In the genomic region with DNA sequence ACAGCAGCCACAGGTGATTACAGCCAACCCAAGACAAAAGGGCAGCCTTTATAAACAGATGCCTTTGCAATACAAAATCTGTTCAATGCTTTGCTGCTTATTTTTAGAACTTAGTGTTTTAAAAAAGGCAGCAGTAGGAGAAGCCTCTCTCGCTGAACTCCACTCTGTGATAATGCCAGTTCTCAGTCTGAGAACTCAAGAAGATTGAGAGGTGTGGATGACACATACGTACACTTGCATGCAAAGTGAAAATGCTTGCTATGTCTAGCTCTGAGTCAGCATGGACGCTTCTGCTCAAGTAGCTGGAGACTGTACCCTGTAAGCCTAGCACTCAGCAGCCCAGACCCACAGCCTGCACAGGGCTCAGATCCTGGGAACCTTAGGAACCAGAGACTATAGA, we compare ENCODE assay signal across 21 mouse cellular contexts. TPM values are rescaled to one million over a fixed set of nuclear protein-coding genes. Genes with fewer than 3 reads are reported as not detected.
DNase-seq lines count a peak whose midpoint lies in the region; ATAC-seq lines count a peak whose summit lies in the region.
"Had no signal": no experiment of that assay in that cellular context is flagged by ENCODE, and none has a peak within 500 bp of the region (broad histone marks: within the 10 kb centered on the region; RNA-seq: fewer than 3 reads in every experiment).

No protein-coding gene starts in this region.

- no peaks in the 10 kb centered on the region for H3K36me3 ChIP-seq in heart, embryonic 13.5 days
- H3K36me3 ChIP-seq in midbrain, embryonic 11.5 days (ENCODE audit: control insufficient read depth, insufficient read depth, low read length), result no peaks in the 10 kb centered on the region
- H3K36me3 ChIP-seq: embryonic facial prominence, embryonic 15.5 days; forebrain, embryonic 10.5 days; heart, embryonic 10.5 days; hindbrain, embryonic 12.5 days; midbrain, embryonic 10.5 days; neural tube, embryonic 13.5 days had no signal

- peaks cover 9% of the 10 kb centered on the region for H3K4me1 ChIP-seq in heart, embryonic 13.5 days
- no peaks in the 10 kb centered on the region for H3K4me1 ChIP-seq in midbrain, embryonic 11.5 days (ENCODE audit: control insufficient read depth, insufficient read depth, low read length)
- H3K4me1 ChIP-seq: embryonic facial prominence, embryonic 15.5 days; forebrain, embryonic 10.5 days; hindbrain, embryonic 12.5 days; midbrain, embryonic 10.5 days; neural tube, embryonic 13.5 days had no signal

- peak overlapping the region; percentile 12; the same call in 1 of the 2 replicates for H3K4me2 ChIP-seq in heart, embryonic 13.5 days
- H3K4me2 ChIP-seq in midbrain, embryonic 11.5 days, result no peak overlapping the region
- H3K4me2 ChIP-seq: embryonic facial prominence, embryonic 15.5 days; hindbrain, embryonic 12.5 days; neural tube, embryonic 13.5 days had no signal

- no peak overlapping the region for H3K4me3 ChIP-seq in heart, embryonic 13.5 days
- no peak overlapping the region for H3K4me3 ChIP-seq in midbrain, embryonic 11.5 days (ENCODE audit: low read depth, low read length)
- H3K4me3 ChIP-seq: embryonic facial prominence, embryonic 15.5 days; forebrain, embryonic 10.5 days; heart, embryonic 10.5 days; hindbrain, embryonic 12.5 days; midbrain, embryonic 10.5 days; neural tube, embryonic 13.5 days had no signal

- no peak overlapping the region for H3K9ac ChIP-seq in heart, embryonic 13.5 days
- no peak overlapping the region for H3K9ac ChIP-seq in midbrain, embryonic 11.5 days (ENCODE audit: low read length)
- H3K9ac ChIP-seq: embryonic facial prominence, embryonic 15.5 days; hindbrain, embryonic 12.5 days; neural tube, embryonic 13.5 days had no signal

- WGBS in heart, embryonic 13.5 days, result 19% methylated on average over 3 of the region's 3 CpGs
- 82% methylated on average over 3 of the region's 3 CpGs for WGBS in midbrain, embryonic 11.5 days

- H3K27me3 ChIP-seq in heart, embryonic 13.5 days (replicated peaks), result no peaks in the 10 kb centered on the region
- no peaks in the 10 kb centered on the region for H3K27me3 ChIP-seq in midbrain, embryonic 11.5 days (ENCODE audit: control insufficient read depth, insufficient read depth, low read length)
- H3K27me3 ChIP-seq: embryonic facial prominence, embryonic 15.5 days; hindbrain, embryonic 12.5 days; neural tube, embryonic 13.5 days had no signal

- H3K9me3 ChIP-seq in heart, embryonic 13.5 days, result no peaks in the 10 kb centered on the region
- no peaks in the 10 kb centered on the region for H3K9me3 ChIP-seq in midbrain, embryonic 11.5 days (ENCODE audit: control insufficient read depth, low read length)
- H3K9me3 ChIP-seq: embryonic facial prominence, embryonic 15.5 days; forebrain, embryonic 10.5 days; heart, embryonic 10.5 days; hindbrain, embryonic 12.5 days; midbrain, embryonic 10.5 days; neural tube, embryonic 13.5 days had no signal

- ATAC-seq in heart, embryonic 13.5 days (ENCODE audit: extremely low read depth, insufficient number of reproducible peaks, low FRiP score, low TSS enrichment), result no peak
- ATAC-seq in midbrain, embryonic 11.5 days (ENCODE audit: low FRiP score), result no peak
- ATAC-seq: inflammation-experienced regulatory T-cells, adult 6 months had no signal

- DNase-seq in heart, adult 9 months (ENCODE audit: low spot score in 2 of 2), result no peak
- DNase-seq in right cerebral cortex, adult 18-20 months, result peak; percentile 39
- no peak for DNase-seq in right cerebral cortex, postnatal 4 days
- DNase-seq in frontal cortex, postnatal 10 days (ENCODE audit: low spot score in 2 of 2), result peak; percentile 9 to 14
- DNase-seq in liver, result no peak
- no peak for DNase-seq in midbrain, embryonic 11.5 days (ENCODE audit: low spot score, missing footprints)
- DNase-seq: cerebellum, postnatal 10 days; embryo, embryonic 11 days; gastrocnemius, postnatal 10 days; kidney, adult 8-10 months; layer of hippocampus, postnatal 36 days; lung, adult 2 months; lung, postnatal 4 days had no signal

- peak overlapping the region; percentile 3; the same call in 1 of the 2 replicates for H3K27ac ChIP-seq in heart, embryonic 13.5 days (replicated peaks)
- H3K27ac ChIP-seq in midbrain, embryonic 11.5 days (ENCODE audit: low read depth, low read length), result no peak overlapping the region
- H3K27ac ChIP-seq: embryonic facial prominence, embryonic 15.5 days; forebrain, embryonic 10.5 days; heart, embryonic 10.5 days; hindbrain, embryonic 12.5 days; midbrain, embryonic 10.5 days; neural tube, embryonic 13.5 days had no signal

RNA-seq across cellular contexts. Expression of a gene that starts 16.2 kb away (rescaled TPM):
- 7.3 and 9.0 TPM in 2 replicates for polyA plus RNA-seq in heart, embryonic 13.5 days (2015; fragmentation: Nextera tagmentation; extraction: Ambion mirVana)
- polyA plus RNA-seq in midbrain, embryonic 11.5 days (2014; fragmentation: Nextera tagmentation; extraction: Ambion mirVana), result 7.4 and 9.9 TPM in 2 replicates

Comparison
In these comparisons a context has a peak if more than half of its experiments do, and no peak if none do; other contexts are left out.
1. DNase-seq: peak in right cerebral cortex, adult 18-20 months (single experiment) and frontal cortex, postnatal 10 days (2 of 2); none in heart, adult 9 months (0 of 2), right cerebral cortex, postnatal 4 days (single experiment), liver (single experiment) and midbrain, embryonic 11.5 days (single experiment).